Mouse (Mus musculus) liver, adult 2 months (tissue): ENCODE results near the gene Mon1b.

Experiments used
- CTCF ChIP-seq: fragments of 200-500 bp; IDR thresholded peaks from 2 replicates; pipeline ENCODE4 v1.5.1; 2011; ENCODE audit warnings: low read depth, low read length, control low read depth
- POLR2A ChIP-seq: fragments of 200-500 bp; IDR thresholded peaks from 2 replicates; pipeline ENCODE4 v1.6.1; 2011; ENCODE audit warnings: low read length, control low read depth; ENCODE audit not compliant: insufficient read depth; ENCODE audit errors: extremely low read depth

- TF ChIP-seq CTCF (no peak), POLR2A (no peak)
Measured at GRCm38 (mm10) chr8:113653151-113653550, 17.8 kb downstream of the Mon1b start.
